16 mouse cellular contexts compared by ENCODE assay signal in genomic region chr6:88042336-88042735, GRCm38 (mm10). TPM values are rescaled to one million over a fixed set of nuclear protein-coding genes. Genes with fewer than 3 reads are reported as not detected.
A peak's percentile ranks its signal among the peaks of the same experiment; 100 is the strongest.
DNase-seq lines count a peak whose midpoint lies in the region; ATAC-seq and TF ChIP-seq lines count a peak whose summit lies in the region.
"Had no signal": no experiment of that assay in that cellular context is flagged by ENCODE, and none has a peak within 500 bp of the region (broad histone marks: within the 10 kb centered on the region; RNA-seq: fewer than 3 reads in every experiment).

No protein-coding gene starts in this region.

- peak; percentile 50 for DNase-seq in gastrocnemius, adult 2 months
- no peak for DNase-seq in gastrocnemius, postnatal 10 days
- no peak for DNase-seq in hindbrain, embryonic 11.5 days (ENCODE audit: low spot score)
- DNase-seq in midbrain, embryonic 10.5 days (ENCODE audit: low spot score): no peak
- DNase-seq in cerebellum, postnatal 4 days (ENCODE audit: low spot score in 2 of 2): no peak
- DNase-seq: adrenal gland, adult 2 months; kidney, adult 11 months; kidney, postnatal 10 days; lung, adult 2 months had no signal

- H3K36me3 ChIP-seq in hindbrain, embryonic 13.5 days: peaks cover 10% of the 10 kb centered on the region
- no peaks in the 10 kb centered on the region for H3K36me3 ChIP-seq in hindbrain, embryonic 11.5 days (ENCODE audit: control insufficient read depth, insufficient read depth, low read length)
- H3K36me3 ChIP-seq in midbrain, embryonic 10.5 days: peaks cover 25% of the 10 kb centered on the region
- 0 out of 2 replicates have a peak, but pooled peaks cover 5% of the 10 kb centered on the region for H3K36me3 ChIP-seq in midbrain, embryonic 15.5 days (replicated peaks)
- peaks cover 17% of the 10 kb centered on the region for H3K36me3 ChIP-seq in myocyte (ENCODE audit: control insufficient read depth, insufficient read depth)

- peaks cover 39% of the 10 kb centered on the region for H3K4me1 ChIP-seq in hindbrain, embryonic 13.5 days (replicated peaks)
- H3K4me1 ChIP-seq in hindbrain, embryonic 11.5 days (replicated peaks; ENCODE audit: control insufficient read depth, insufficient read depth, low read length): no peaks in the 10 kb centered on the region
- H3K4me1 ChIP-seq in midbrain, embryonic 10.5 days: peaks cover 27% of the 10 kb centered on the region
- H3K4me1 ChIP-seq in midbrain, embryonic 15.5 days: peaks cover 37% of the 10 kb centered on the region

- peaks cover 3% of the 10 kb centered on the region for H3K27me3 ChIP-seq in hindbrain, embryonic 13.5 days
- H3K27me3 ChIP-seq in hindbrain, embryonic 11.5 days (ENCODE audit: control insufficient read depth, insufficient read depth, low read length): no peaks in the 10 kb centered on the region
- peaks cover 10% of the 10 kb centered on the region for H3K27me3 ChIP-seq in midbrain, embryonic 10.5 days (ENCODE audit: low read depth, poor library complexity, severe bottlenecking)
- H3K27me3 ChIP-seq in midbrain, embryonic 15.5 days (replicated peaks): 0 out of 2 replicates have a peak, but pooled peaks cover 3% of the 10 kb centered on the region
- H3K27me3 ChIP-seq in myocyte (ENCODE audit: control insufficient read depth, insufficient read depth, insufficient read length): no peaks in the 10 kb centered on the region
- H3K27me3 ChIP-seq: embryonic facial prominence, embryonic 12.5 days had no signal

- no peak for TF ChIP-seq POLR2A in myocyte (IDR thresholded peaks at IDR 0.05; ENCODE audit: insufficient read length, low read depth)

- H3K79me2 ChIP-seq in myocyte (ENCODE audit: control insufficient read depth, insufficient read depth): peaks cover 74% of the 10 kb centered on the region

- ATAC-seq in hindbrain, embryonic 13.5 days (ENCODE audit: low FRiP score): no peak
- no peak for ATAC-seq in hindbrain, embryonic 11.5 days (ENCODE audit: low FRiP score)
- ATAC-seq in midbrain, embryonic 15.5 days (replicated peaks): no peak

- intact Hi-C loops in gastrocnemius, adult 2 months (cut with DNase I): no loop called here

- H3K9me3 ChIP-seq in hindbrain, embryonic 13.5 days: no peaks in the 10 kb centered on the region
- H3K9me3 ChIP-seq in hindbrain, embryonic 11.5 days (ENCODE audit: control insufficient read depth, low read length): no peaks in the 10 kb centered on the region
- H3K9me3 ChIP-seq in midbrain, embryonic 10.5 days (replicated peaks): no peaks in the 10 kb centered on the region
- H3K9me3 ChIP-seq in midbrain, embryonic 15.5 days: no peaks in the 10 kb centered on the region
- H3K9me3 ChIP-seq: embryonic facial prominence, embryonic 12.5 days; neural tube, embryonic 12.5 days had no signal

- 87% methylated on average over 3 of the region's 3 CpGs for WGBS in hindbrain, embryonic 13.5 days
- 94% methylated on average over 3 of the region's 3 CpGs for WGBS in hindbrain, embryonic 11.5 days
- WGBS in midbrain, embryonic 10.5 days: 96% methylated on average over 3 of the region's 3 CpGs
- WGBS in midbrain, embryonic 15.5 days: 92% methylated on average over 3 of the region's 3 CpGs

- 0 out of 2 replicates have a peak overlapping the region, but pooled peaks have one; percentile 46 for H3K9ac ChIP-seq in hindbrain, embryonic 13.5 days
- no peak overlapping the region for H3K9ac ChIP-seq in hindbrain, embryonic 11.5 days (ENCODE audit: low read depth, low read length)
- H3K9ac ChIP-seq in midbrain, embryonic 15.5 days: no peak overlapping the region
- H3K9ac ChIP-seq: embryonic facial prominence, embryonic 12.5 days; hindbrain, embryonic 14.5 days; neural tube, embryonic 12.5 days had no signal

- H3ac ChIP-seq in myocyte (ENCODE audit: control insufficient read depth, insufficient read length): no peak overlapping the region

- peak overlapping the region; percentile 99 for H3K4me3 ChIP-seq in gastrocnemius, adult 2 months
- H3K4me3 ChIP-seq in hindbrain, embryonic 13.5 days: no peak overlapping the region
- H3K4me3 ChIP-seq in hindbrain, embryonic 11.5 days (ENCODE audit: low read depth, low read length): no peak overlapping the region
- H3K4me3 ChIP-seq in midbrain, embryonic 10.5 days: 0 out of 2 replicates have a peak overlapping the region, but pooled peaks have one; percentile 8
- H3K4me3 ChIP-seq in midbrain, embryonic 15.5 days: no peak overlapping the region
- H3K4me3 ChIP-seq in myocyte: no peak overlapping the region
- H3K4me3 ChIP-seq: embryonic facial prominence, embryonic 12.5 days; neural tube, embryonic 12.5 days had no signal

- no peak for TF ChIP-seq CTCF in gastrocnemius, adult 2 months (IDR thresholded peaks at IDR 0.05)

- H3K4me2 ChIP-seq in hindbrain, embryonic 13.5 days: no peak overlapping the region
- no peak overlapping the region for H3K4me2 ChIP-seq in hindbrain, embryonic 11.5 days (replicated peaks; ENCODE audit: low read depth, low read length)
- no peak overlapping the region for H3K4me2 ChIP-seq in midbrain, embryonic 15.5 days
- H3K4me2 ChIP-seq in myocyte (ENCODE audit: low read depth): peak overlapping the region; percentile 99
- H3K4me2 ChIP-seq: embryonic facial prominence, embryonic 12.5 days; neural tube, embryonic 12.5 days had no signal

- peak overlapping the region; percentile 99 for H3K27ac ChIP-seq in gastrocnemius, adult 2 months
- H3K27ac ChIP-seq in hindbrain, embryonic 13.5 days: no peak overlapping the region
- no peak overlapping the region for H3K27ac ChIP-seq in hindbrain, embryonic 11.5 days (ENCODE audit: low read depth, low read length)
- no peak overlapping the region for H3K27ac ChIP-seq in midbrain, embryonic 10.5 days (replicated peaks)
- H3K27ac ChIP-seq in midbrain, embryonic 15.5 days: no peak overlapping the region
- H3K27ac ChIP-seq: embryonic facial prominence, embryonic 12.5 days; hindbrain, embryonic 14.5 days; macrophage; neural tube, embryonic 12.5 days had no signal

TF ChIP-seq in myocyte, 11 proteins besides CTCF, POLR2A, EP300 and RAD21:
- TF ChIP-seq REST (IDR thresholded peaks at IDR 0.05; ENCODE audit: insufficient read depth, insufficient read length) (no peak), MYOG (IDR thresholded peaks at IDR 0.05; ENCODE audit: control insufficient read depth in 1 of 3, insufficient read depth in 1 of 3, insufficient read length in 2 of 3, low read depth in 2 of 3) (no peak), POLR2AphosphoS2 (IDR thresholded peaks at IDR 0.05; ENCODE audit: insufficient read length, low read depth) (no peak), MAX (IDR thresholded peaks at IDR 0.05; ENCODE audit: low read depth) (no peak), SRF (IDR thresholded peaks at IDR 0.05; ENCODE audit: control insufficient read depth, insufficient read length, low read depth) (no peak), E2F4 (IDR thresholded peaks at IDR 0.05; ENCODE audit: insufficient read depth) (no peak), USF1 (IDR thresholded peaks at IDR 0.05; ENCODE audit: low read depth) (no peak), TCF3 (IDR thresholded peaks at IDR 0.05; ENCODE audit: insufficient read length, low read depth) (no peak), MYOD1 (IDR thresholded peaks at IDR 0.05; ENCODE audit: control insufficient read depth in 1 of 3, insufficient read length in 2 of 3, low read depth in 2 of 3) (no peak), CEBPB (IDR thresholded peaks at IDR 0.05; ENCODE audit: insufficient read depth, poor library complexity, severe bottlenecking) (no peak), TCF12 (IDR thresholded peaks at IDR 0.05; ENCODE audit: insufficient read depth, poor library complexity, severe bottlenecking) (no peak)

RNA-seq across cellular contexts. Expression of gene Rab7, which starts 2.7 kb away (rescaled TPM):
- 100 to 1,000 TPM; 320 to 401 TPM for total RNA-seq in gastrocnemius, adult 2 months (2021)
- 100 to 1,000 TPM; 186 to 187 TPM for total RNA-seq in gastrocnemius, postnatal 10 days (2021)
- polyA plus RNA-seq in hindbrain, embryonic 13.5 days (2015; fragmentation: Nextera tagmentation; extraction: Ambion mirVana): 290 and 303 TPM in 2 replicates
- 273 and 288 TPM in 2 replicates for polyA plus RNA-seq in hindbrain, embryonic 11.5 days (2014; fragmentation: Nextera tagmentation; extraction: Ambion mirVana)
- polyA plus RNA-seq in midbrain, embryonic 10.5 days (2016; fragmentation: Nextera tagmentation; extraction: Ambion mirVana): 215 and 225 TPM in 2 replicates
- polyA plus RNA-seq in midbrain, embryonic 15.5 days (2015; fragmentation: Nextera tagmentation; extraction: Ambion mirVana): 344 and 347 TPM in 2 replicates
- 181 TPM for polyA plus RNA-seq in myocyte (2012; fragmentation: generic; extraction: Trizol)

RNA-seq across cellular contexts. Expression of gene Rpn1, which starts 41.9 kb away (rescaled TPM):
- 10 to 100 TPM; 75.9 to 83.2 TPM for total RNA-seq in gastrocnemius, adult 2 months (2021)
- total RNA-seq in gastrocnemius, postnatal 10 days (2021): 10 to 100 TPM; 77.3 to 95.7 TPM
- polyA plus RNA-seq in hindbrain, embryonic 13.5 days (2015; fragmentation: Nextera tagmentation; extraction: Ambion mirVana): 284 and 286 TPM in 2 replicates
- 272 and 290 TPM in 2 replicates for polyA plus RNA-seq in hindbrain, embryonic 11.5 days (2014; fragmentation: Nextera tagmentation; extraction: Ambion mirVana)
- polyA plus RNA-seq in midbrain, embryonic 10.5 days (2016; fragmentation: Nextera tagmentation; extraction: Ambion mirVana): 284 and 305 TPM in 2 replicates
- polyA plus RNA-seq in midbrain, embryonic 15.5 days (2015; fragmentation: Nextera tagmentation; extraction: Ambion mirVana): 310 and 326 TPM in 2 replicates
- 128 TPM for polyA plus RNA-seq in myocyte (2012; fragmentation: generic; extraction: Trizol)

Comparison
In these comparisons a context has a peak if more than half of its experiments do, and no peak if none do; other contexts are left out.
1. H3K4me3 ChIP-seq: peak in gastrocnemius, adult 2 months (single experiment) and midbrain, embryonic 10.5 days (single experiment); none in hindbrain, embryonic 13.5 days (single experiment), hindbrain, embryonic 11.5 days (single experiment), midbrain, embryonic 15.5 days (single experiment) and myocyte (single experiment).